Mouse (Mus musculus): Measurements from ENCODE around the gene Dlgap1.

Gene Dlgap1

GRCm38 (mm10) chr17:70191228-70191627, 222.4 kb downstream of the Dlgap1 start:
- no peak for DNase-seq

GRCm38 (mm10) chr17:70222891-70223290, 254.0 kb downstream of the Dlgap1 start:
- no peak for DNase-seq

- no peak for DNase-seq
Observed at GRCm38 (mm10) chr17:70247342-70247741, 278.5 kb downstream of the Dlgap1 start.

GRCm38 (mm10) chr17:70248250-70248649, 279.4 kb downstream of the Dlgap1 start:
- DNase-seq, result no peak

- DNase-seq, result no peak
Observed at GRCm38 (mm10) chr17:70252476-70252875, 283.6 kb downstream of the Dlgap1 start.

GRCm38 (mm10) chr17:70256371-70256770, 287.5 kb downstream of the Dlgap1 start:
- no peak for DNase-seq

GRCm38 (mm10) chr17:70263156-70263555, 294.3 kb downstream of the Dlgap1 start:
- no peak for DNase-seq

- DNase-seq, result no peak
Observed at GRCm38 (mm10) chr17:70272125-70272524, 303.3 kb downstream of the Dlgap1 start.

- no peak for DNase-seq
Observed at GRCm38 (mm10) chr17:70287708-70288107, 318.8 kb downstream of the Dlgap1 start.

- DNase-seq, result peak; percentile 29
Observed at GRCm38 (mm10) chr17:70294106-70294505, 325.2 kb downstream of the Dlgap1 start.

GRCm38 (mm10) chr17:70301941-70302478, 333.1 kb downstream of the Dlgap1 start:
- peak; percentile 29 for DNase-seq

- DNase-seq, result no peak
Observed at GRCm38 (mm10) chr17:70302656-70303055, 333.8 kb downstream of the Dlgap1 start.

GRCm38 (mm10) chr17:70305021-70305420, 336.1 kb downstream of the Dlgap1 start:
- DNase-seq, result no peak

- DNase-seq, result no peak
Observed at GRCm38 (mm10) chr17:70307418-70308176, 338.7 kb downstream of the Dlgap1 start.

- DNase-seq, result peak; percentile 64
Observed at GRCm38 (mm10) chr17:70308364-70309231, 339.7 kb downstream of the Dlgap1 start.

- DNase-seq, result no peak
Observed at GRCm38 (mm10) chr17:70316327-70316726, 347.5 kb downstream of the Dlgap1 start.

- peak; percentile 18 for DNase-seq
Observed at GRCm38 (mm10) chr17:70317779-70318178, 348.9 kb downstream of the Dlgap1 start.

- no peak for DNase-seq
Observed at GRCm38 (mm10) chr17:70321976-70322375, 353.1 kb downstream of the Dlgap1 start.

GRCm38 (mm10) chr17:70333440-70333839, 364.6 kb downstream of the Dlgap1 start:
- DNase-seq, result peak; percentile 25

- DNase-seq, result peak; percentile 30
Observed at GRCm38 (mm10) chr17:70334171-70334570, 365.3 kb downstream of the Dlgap1 start.

GRCm38 (mm10) chr17:70339821-70340220, 370.9 kb downstream of the Dlgap1 start:
- no peak for DNase-seq

- DNase-seq, result no peak
Observed at GRCm38 (mm10) chr17:70341230-70341629, 372.4 kb downstream of the Dlgap1 start.

- no peak for DNase-seq
Observed at GRCm38 (mm10) chr17:70341920-70342319, 373.0 kb downstream of the Dlgap1 start.

- no peak for DNase-seq
Observed at GRCm38 (mm10) chr17:70347403-70347802, 378.5 kb downstream of the Dlgap1 start.
